Mouse (Mus musculus): ENCODE measurements around the gene Galt.

- TF ChIP-seq CTCF (IDR thresholded peaks at IDR 0.05) (no peak), EP300 (IDR thresholded peaks at IDR 0.05) (no peak)
Observed at GRCm38 (mm10) chr4:41758021-41758420, 3.0 kb downstream of the Galt start.

All from lung, postnatal 0 days (tissue).